Mouse (Mus musculus): ENCODE data around the gene Tmem171.

Tmem171 gene

DNA sequence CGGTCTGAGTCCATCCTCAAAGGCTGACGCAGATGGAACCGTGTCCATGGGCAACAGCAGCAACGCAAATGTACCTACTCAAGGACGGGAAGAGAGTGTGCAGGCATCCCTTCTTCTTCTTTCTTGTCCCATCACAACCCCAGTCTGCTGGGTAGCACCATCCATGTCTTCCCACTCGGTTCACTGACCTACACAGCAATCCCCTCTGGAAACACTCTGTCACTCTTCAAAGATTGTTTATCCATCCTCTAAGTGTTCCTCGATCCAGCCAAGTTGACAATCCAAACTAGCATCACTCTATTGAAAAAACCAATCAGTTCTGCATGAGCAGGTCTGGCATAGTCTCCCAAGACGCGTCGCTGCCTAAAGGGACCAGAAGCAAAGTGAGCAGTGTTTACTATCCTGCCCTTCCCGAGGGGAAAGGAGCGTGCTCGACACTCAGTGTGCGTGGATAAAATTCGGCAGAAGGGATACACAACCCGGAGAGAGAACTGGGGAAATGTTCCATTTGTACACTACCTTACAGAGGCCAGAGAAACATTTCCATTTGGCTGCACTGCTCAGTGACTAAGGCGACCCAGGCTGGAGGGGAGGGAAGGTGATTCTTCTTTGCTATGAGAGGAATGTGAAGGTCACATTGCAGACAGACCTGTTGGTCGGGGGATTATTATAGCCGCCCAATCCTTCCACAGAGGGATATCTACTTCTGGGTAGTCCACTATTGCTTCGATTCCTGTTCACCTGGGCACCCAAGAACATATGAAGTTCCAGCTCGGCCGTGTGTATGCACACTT lies 46.7 kb downstream of the Tmem171 start:
- no peak for DNase-seq (ENCODE audit: low spot score)

DNA sequence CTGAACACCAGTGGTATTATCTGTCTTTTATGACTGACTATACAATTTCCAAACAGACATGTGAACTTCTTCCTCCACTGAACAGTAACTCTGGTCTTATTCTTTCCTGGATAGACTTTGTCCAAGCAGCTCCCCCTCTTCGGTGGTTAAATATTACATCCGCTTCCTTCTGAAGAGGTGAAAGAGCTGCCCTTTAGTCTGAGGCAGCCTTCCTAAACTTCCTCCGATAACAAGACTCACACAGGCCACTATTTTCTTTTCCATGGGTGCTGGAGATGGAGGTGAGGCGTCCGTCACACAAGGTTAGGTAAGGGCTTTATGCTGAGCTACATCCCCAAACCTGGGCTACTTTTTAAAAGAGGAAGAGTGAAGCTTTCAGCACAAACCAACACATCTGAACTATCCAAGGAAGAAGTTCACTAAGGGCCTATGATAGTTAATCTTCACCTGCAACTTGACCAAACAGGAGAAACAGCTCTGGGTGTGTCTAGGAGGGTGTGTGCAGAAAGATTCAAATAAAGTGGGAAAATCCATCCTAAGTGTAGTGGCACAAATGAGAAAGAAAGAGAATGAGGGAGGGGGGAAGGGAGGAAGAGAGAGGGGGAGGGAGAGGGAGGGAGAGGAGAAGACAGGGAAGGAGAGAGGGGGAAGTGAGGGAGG lies 56.0 kb downstream of the Tmem171 start:
- no peak for DNase-seq (ENCODE audit: low spot score)

DNA sequence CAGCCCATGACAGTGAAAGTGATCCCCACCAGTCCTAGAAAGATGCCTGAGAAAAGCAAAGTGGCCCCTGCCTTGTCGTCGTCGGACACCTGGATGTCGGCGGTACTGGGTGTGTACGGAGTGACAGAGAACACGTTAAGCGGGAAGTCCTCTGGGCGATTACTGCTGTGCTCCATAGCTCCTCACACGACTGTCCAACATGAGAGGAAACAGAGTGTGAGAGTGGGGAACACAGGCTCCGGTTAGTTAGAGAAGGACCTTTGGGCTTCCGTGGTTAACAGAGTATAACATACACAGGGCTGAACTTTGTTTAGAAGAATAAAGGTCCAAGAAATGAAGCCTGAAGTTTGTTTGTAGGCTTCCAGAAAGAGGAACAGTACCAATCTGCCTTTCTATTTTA lies 57.5 kb downstream of the Tmem171 start, which contains the start of gene Tmem174:
Gene Tmem174 (minus strand): TSS at position 266 of the 400 bp plus-strand sequence.
- no peak for DNase-seq (ENCODE audit: low spot score)

DNA sequence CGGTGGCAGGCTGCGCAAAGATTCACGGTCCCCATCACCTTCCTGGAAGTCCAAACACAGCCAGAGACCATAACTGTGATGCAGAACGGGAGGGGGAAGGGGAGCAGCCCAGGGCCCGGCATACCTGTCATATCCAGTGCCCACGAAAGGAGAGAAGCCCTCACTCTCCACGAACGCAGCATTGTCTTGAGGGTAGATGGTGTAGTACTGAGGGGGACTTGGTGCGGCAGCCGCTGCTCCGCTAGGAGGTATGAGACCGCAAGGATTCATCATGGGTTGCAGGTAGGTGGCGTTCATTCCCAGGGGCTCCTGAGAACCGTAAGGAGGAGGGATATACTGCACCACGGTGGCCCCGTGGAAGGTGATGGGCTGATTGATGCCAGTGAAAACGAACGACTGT lies 58.1 kb downstream of the Tmem171 start:
- no peak for DNase-seq (ENCODE audit: low spot score)
